Mouse (Mus musculus): ENCODE data around the gene Dctn1. TPM values are rescaled to one million over a fixed set of nuclear protein-coding genes. Genes with fewer than 3 reads are reported as not detected.

The Dctn1 gene
- polyA plus RNA-seq, 1 experiment from 2014 or later: 135 TPM

- Histone ChIP-seq H3K36me3 (ENCODE audit: control insufficient read depth, insufficient read depth, low read length) (peaks cover 32% of the 10 kb centered on the region), H3K4me2 (ENCODE audit: low read length) (peak within 1 kb of the TSS; percentile 97), H3K27me3 (ENCODE audit: control insufficient read depth, insufficient read depth, low read length) (no peaks in the 10 kb centered on the region), H3K4me1 (ENCODE audit: control insufficient read depth, insufficient read depth, low read length) (peaks cover 38% of the 10 kb centered on the region), H3K27ac (replicated peaks; ENCODE audit: low read depth, low read length) (peak within 1 kb of the TSS; percentile 98), H3K9ac (replicated peaks; ENCODE audit: low read length) (peak within 1 kb of the TSS; percentile 89), H3K9me3 (ENCODE audit: control insufficient read depth, low read length) (no peaks in the 10 kb centered on the region), H3K4me3 (replicated peaks; ENCODE audit: low read depth, low read length) (peak within 1 kb of the TSS; percentile 74)
- DNase-seq: peak; percentile 97
- peak; percentile 93 for ATAC-seq (ENCODE audit: low FRiP score, low TSS enrichment)
- WGBS: under 1% methylated on average over 38 of the region's 38 CpGs
These were observed 44.5 kb upstream of the Dctn1 start, which contains the start of gene Wbp1 for GRCm38 (mm10) chr6:83120930-83121862. Gene Wbp1, minus strand, starts transcription at chr6:83121559.

- Histone ChIP-seq H3K4me3 (replicated peaks; ENCODE audit: low read depth, low read length) (peak overlapping the region; percentile 74), H3K9ac (replicated peaks; ENCODE audit: low read length) (peak overlapping the region; percentile 89), H3K4me1 (ENCODE audit: control insufficient read depth, insufficient read depth, low read length) (peaks cover 30% of the 10 kb centered on the region), H3K36me3 (ENCODE audit: control insufficient read depth, insufficient read depth, low read length) (peaks cover 28% of the 10 kb centered on the region), H3K4me2 (ENCODE audit: low read length) (peak overlapping the region; percentile 97), H3K27ac (replicated peaks; ENCODE audit: low read depth, low read length) (peak overlapping the region; percentile 97), H3K9me3 (ENCODE audit: control insufficient read depth, low read length) (no peaks in the 10 kb centered on the region), H3K27me3 (ENCODE audit: control insufficient read depth, insufficient read depth, low read length) (no peaks in the 10 kb centered on the region)
- ATAC-seq (ENCODE audit: low FRiP score, low TSS enrichment): peak; percentile 1; the same call in 1 of the 2 replicates
- DNase-seq: peak; percentile 50
- WGBS: 2% methylated on average over 50 of the region's 52 CpGs
These were observed 43.6 kb upstream of the Dctn1 start for GRCm38 (mm10) chr6:83121863-83122710.

GRCm38 (mm10) chr6:83122961-83123360, 42.8 kb upstream of the Dctn1 start:
- Histone ChIP-seq H3K27ac (replicated peaks; ENCODE audit: low read depth, low read length) (no peak overlapping the region), H3K27me3 (ENCODE audit: control insufficient read depth, insufficient read depth, low read length) (no peaks in the 10 kb centered on the region), H3K9me3 (ENCODE audit: control insufficient read depth, low read length) (no peaks in the 10 kb centered on the region), H3K4me2 (ENCODE audit: low read length) (peak overlapping the region; percentile 97), H3K4me3 (replicated peaks; ENCODE audit: low read depth, low read length) (no peak overlapping the region; the same call in 1 of the 2 replicates), H3K9ac (replicated peaks; ENCODE audit: low read length) (no peak overlapping the region), H3K4me1 (ENCODE audit: control insufficient read depth, insufficient read depth, low read length) (peaks cover 30% of the 10 kb centered on the region), H3K36me3 (ENCODE audit: control insufficient read depth, insufficient read depth, low read length) (peaks cover 20% of the 10 kb centered on the region)
- ATAC-seq (ENCODE audit: low FRiP score, low TSS enrichment) (no peak), DNase-seq (no peak)
- WGBS: 69% methylated on average over 5 of the region's 5 CpGs

GRCm38 (mm10) chr6:83124851-83125312, 40.8 kb upstream of the Dctn1 start:
- ATAC-seq (ENCODE audit: low FRiP score, low TSS enrichment): peak; percentile 9; the same call in 1 of the 2 replicates
- Histone ChIP-seq H3K36me3 (ENCODE audit: control insufficient read depth, insufficient read depth, low read length) (peaks cover under 1% of the 10 kb centered on the region; the same call in 1 of the 2 replicates), H3K9me3 (ENCODE audit: control insufficient read depth, low read length) (no peaks in the 10 kb centered on the region), H3K4me3 (replicated peaks; ENCODE audit: low read depth, low read length) (peak overlapping the region; percentile 55), H3K4me2 (ENCODE audit: low read length) (peak overlapping the region; percentile 93), H3K27ac (replicated peaks; ENCODE audit: low read depth, low read length) (peak overlapping the region; percentile 56), H3K27me3 (ENCODE audit: control insufficient read depth, insufficient read depth, low read length) (no peaks in the 10 kb centered on the region), H3K4me1 (ENCODE audit: control insufficient read depth, insufficient read depth, low read length) (peaks cover 25% of the 10 kb centered on the region), H3K9ac (replicated peaks; ENCODE audit: low read length) (peak overlapping the region; percentile 57)
- DNase-seq: peak; percentile 96
- WGBS: 1% methylated on average over 30 of the region's 30 CpGs

- 26% methylated on average over 5 of the region's 5 CpGs for WGBS
- Histone ChIP-seq H3K4me1 (ENCODE audit: control insufficient read depth, insufficient read depth, low read length) (peaks cover 20% of the 10 kb centered on the region), H3K9ac (replicated peaks; ENCODE audit: low read length) (peak within 1 kb of the TSS; percentile 57), H3K9me3 (ENCODE audit: control insufficient read depth, low read length) (no peaks in the 10 kb centered on the region), H3K36me3 (ENCODE audit: control insufficient read depth, insufficient read depth, low read length) (no peaks in the 10 kb centered on the region), H3K4me2 (ENCODE audit: low read length) (peak within 1 kb of the TSS; percentile 93), H3K4me3 (replicated peaks; ENCODE audit: low read depth, low read length) (peak within 1 kb of the TSS; percentile 55), H3K27me3 (ENCODE audit: control insufficient read depth, insufficient read depth, low read length) (no peaks in the 10 kb centered on the region), H3K27ac (replicated peaks; ENCODE audit: low read depth, low read length) (peak within 1 kb of the TSS; percentile 56)
- ATAC-seq (ENCODE audit: low FRiP score, low TSS enrichment) (no peak), DNase-seq (no peak)
These were observed 40.4 kb upstream of the Dctn1 start, which contains the start of gene Ino80b for GRCm38 (mm10) chr6:83125331-83125730. Gene Ino80b, minus strand, starts transcription at chr6:83125431.

GRCm38 (mm10) chr6:83127419-83127818, 38.3 kb upstream of the Dctn1 start:
- no peak overlapping the region for H3K27ac ChIP-seq (replicated peaks; ENCODE audit: low read depth, low read length)
- H3K27me3 ChIP-seq (ENCODE audit: control insufficient read depth, insufficient read depth, low read length): no peaks in the 10 kb centered on the region
- no peak overlapping the region for H3K4me2 ChIP-seq (ENCODE audit: low read length)
- H3K4me1 ChIP-seq (ENCODE audit: control insufficient read depth, insufficient read depth, low read length): peaks cover 16% of the 10 kb centered on the region
- H3K9me3 ChIP-seq (ENCODE audit: control insufficient read depth, low read length): no peaks in the 10 kb centered on the region
- WGBS: 93% methylated on average over 5 of the region's 5 CpGs
- H3K36me3 ChIP-seq (ENCODE audit: control insufficient read depth, insufficient read depth, low read length): no peaks in the 10 kb centered on the region
- ATAC-seq (ENCODE audit: low FRiP score, low TSS enrichment) (no peak), DNase-seq (no peak)
- no peak overlapping the region for H3K9ac ChIP-seq (replicated peaks; ENCODE audit: low read length)
- H3K4me3 ChIP-seq (replicated peaks; ENCODE audit: low read depth, low read length): no peak overlapping the region

GRCm38 (mm10) chr6:83131469-83132034, 34.2 kb upstream of the Dctn1 start:
- WGBS: 91% methylated on average over 6 of the region's 6 CpGs
- Histone ChIP-seq H3K4me3 (replicated peaks; ENCODE audit: low read depth, low read length) (no peak overlapping the region), H3K9ac (replicated peaks; ENCODE audit: low read length) (no peak overlapping the region), H3K4me2 (ENCODE audit: low read length) (no peak overlapping the region), H3K36me3 (ENCODE audit: control insufficient read depth, insufficient read depth, low read length) (no peaks in the 10 kb centered on the region), H3K9me3 (ENCODE audit: control insufficient read depth, low read length) (no peaks in the 10 kb centered on the region), H3K27ac (replicated peaks; ENCODE audit: low read depth, low read length) (no peak overlapping the region), H3K27me3 (ENCODE audit: control insufficient read depth, insufficient read depth, low read length) (0 out of 2 replicates have a peak, but pooled peaks cover 2% of the 10 kb centered on the region), H3K4me1 (ENCODE audit: control insufficient read depth, insufficient read depth, low read length) (peaks cover 11% of the 10 kb centered on the region; the same call in 1 of the 2 replicates)
- ATAC-seq (ENCODE audit: low FRiP score, low TSS enrichment) (no peak), DNase-seq (no peak)
